Mouse (Mus musculus) cerebellum, postnatal 10 days (tissue): ENCODE measurements around the gene Ppard.
A peak's percentile ranks its signal among the peaks of the same experiment; 100 is the strongest.

Experiments used
- DNase-seq, 2 experiments: peaks; one replicate each; pipeline ENCODE4 v3.0.0; 2021; ENCODE audit warnings: mixed read lengths in 2 of 2

Gene Ppard

DNA sequence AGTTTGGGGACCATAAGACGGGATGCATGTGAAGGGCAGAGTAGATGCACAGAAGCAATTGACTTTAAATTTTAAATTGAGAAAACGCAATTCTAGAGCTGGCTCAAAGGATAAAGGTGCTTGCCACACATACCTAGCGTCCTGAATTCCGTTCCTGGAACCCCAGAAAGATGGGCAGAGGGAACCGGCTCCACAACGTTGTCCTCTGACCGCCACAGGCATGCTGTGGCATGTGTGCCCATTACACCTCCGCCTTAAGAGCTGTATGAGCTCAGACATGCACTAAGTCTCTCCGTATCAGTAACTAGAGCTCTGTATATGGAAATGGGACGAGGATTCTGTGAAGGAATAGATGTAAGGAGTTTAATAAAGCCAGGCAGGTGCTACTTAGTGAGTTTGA is 7.9 kb upstream of the Ppard start:
- no peak for DNase-seq

DNA sequence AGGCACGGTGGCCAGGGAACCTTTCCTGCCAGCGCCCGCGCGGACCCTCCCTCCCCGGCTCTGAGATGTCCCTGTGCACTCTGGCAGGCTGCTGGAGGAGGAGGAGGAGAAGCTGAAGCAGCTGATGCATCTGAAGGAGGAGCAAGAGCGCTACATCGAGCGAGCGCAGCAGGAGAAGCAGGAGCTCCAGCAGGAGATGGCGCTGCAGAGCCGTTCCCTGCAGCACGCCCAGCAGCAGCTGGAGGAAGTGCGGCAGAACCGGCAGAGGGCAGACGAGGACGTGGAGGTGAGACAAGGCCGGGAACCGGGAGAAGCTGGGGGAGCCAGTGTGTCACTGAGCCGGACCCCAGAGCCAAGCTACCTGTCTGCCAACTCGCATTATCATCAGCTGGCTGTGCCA is 6.5 kb upstream of the Ppard start:
- DNase-seq = peak; percentile 97

DNA sequence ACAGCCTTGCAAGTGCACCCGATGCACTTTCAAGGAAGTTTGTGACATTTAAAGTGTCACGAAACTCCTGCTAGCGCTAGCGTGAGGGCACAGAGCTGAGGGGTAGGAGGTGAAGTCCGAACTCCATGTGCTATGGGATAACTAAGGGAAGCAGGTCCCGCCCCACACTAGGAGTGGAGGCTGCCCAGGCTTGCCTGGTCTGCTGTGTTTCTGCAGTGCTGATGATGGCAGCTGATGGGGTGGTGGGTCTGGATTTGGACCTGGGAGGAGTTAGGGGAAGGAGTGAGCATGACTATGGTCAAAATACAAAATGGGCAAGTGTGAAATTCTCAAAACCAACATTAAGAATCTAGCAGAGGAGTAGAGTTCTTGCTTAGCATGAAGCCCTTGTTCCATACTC is 2.0 kb upstream of the Ppard start:
- DNase-seq = no peak

DNA sequence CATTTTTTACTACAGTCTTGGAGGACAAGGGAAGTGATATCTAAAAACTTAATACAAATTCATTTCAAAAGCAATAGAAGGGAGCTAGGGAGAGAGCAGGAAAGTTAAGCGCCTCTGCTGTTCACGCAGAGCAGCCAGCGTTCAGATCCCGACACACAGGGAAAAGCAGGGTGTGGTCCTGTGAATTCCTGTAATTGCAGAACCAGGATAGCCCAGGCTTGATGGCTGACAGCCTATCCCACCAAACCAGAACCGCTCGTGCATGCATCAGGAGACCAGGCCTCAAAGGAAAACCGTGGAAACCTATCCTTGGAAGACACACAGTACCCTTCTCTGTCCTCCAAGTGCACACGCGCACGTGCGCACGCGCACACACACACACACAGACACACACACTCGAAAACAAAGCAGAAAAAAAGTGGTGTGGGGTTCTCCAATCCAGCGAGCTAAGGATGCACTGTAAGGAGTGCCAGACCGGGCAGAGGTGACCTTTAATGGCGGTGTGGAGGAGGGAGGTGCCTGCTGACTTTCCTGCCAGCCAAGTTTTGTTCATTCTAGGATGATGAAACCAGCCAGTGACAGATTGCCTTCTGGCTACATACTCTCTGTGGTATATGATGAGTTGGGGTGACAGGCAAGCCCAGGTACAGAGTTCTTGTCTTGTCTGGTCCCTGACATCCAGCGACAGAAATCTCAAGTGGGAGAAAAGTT is 1.3 kb upstream of the Ppard start:
- DNase-seq = no peak

DNA sequence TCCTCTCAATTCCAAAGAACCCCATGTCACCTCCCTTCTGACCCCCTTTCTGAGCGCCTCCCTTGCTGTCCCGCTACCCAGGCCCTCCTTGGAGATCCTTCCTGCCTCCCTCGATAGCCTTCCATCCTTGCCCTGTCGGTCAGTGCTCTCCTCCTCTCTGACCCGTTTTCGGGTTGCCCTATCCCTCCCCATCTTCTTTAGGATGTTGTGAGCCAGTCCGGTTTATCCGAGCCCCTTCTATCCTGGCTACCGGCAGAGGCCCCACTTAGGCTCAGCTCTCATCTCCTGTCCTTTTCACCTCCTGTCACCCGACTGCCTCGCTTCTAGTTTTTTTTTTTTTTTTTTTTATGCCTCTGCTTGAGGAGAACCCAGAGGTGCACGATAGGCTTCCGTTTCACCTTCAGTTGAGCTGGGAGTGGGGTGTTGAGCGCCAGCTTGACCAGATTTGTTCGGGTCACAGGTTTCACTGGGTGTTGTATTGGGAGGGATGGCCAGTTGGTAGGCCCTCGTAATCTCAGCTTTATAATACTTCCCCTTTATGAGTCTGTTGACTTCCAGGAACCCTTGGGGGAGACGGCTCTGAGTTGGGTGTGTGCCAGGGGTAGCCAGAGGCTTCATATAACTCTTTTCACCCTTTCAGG is 711 bp downstream of the Ppard start:
- DNase-seq = peak; percentile 55 to 62

DNA sequence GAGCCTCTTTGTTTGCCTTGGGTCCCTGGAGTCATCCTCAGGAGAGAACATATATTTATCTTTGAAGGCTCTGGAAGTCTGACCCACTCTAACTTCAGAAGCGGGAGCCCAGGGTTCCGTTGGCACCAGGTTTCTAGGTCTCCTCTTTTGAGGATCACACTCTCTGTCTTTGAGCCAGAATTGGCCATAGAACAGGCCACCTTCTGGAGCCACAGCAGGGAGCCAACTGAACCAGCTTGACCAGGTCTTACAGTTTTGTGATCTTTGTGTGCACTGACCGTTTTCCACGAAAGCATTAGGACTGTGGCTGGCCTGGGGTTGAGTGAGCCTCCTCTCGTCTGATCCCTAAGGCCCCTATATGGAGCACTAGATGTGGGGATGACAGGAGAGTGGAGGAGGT is 2.1 kb downstream of the Ppard start:
- DNase-seq = peak; percentile 60 to 67

DNA sequence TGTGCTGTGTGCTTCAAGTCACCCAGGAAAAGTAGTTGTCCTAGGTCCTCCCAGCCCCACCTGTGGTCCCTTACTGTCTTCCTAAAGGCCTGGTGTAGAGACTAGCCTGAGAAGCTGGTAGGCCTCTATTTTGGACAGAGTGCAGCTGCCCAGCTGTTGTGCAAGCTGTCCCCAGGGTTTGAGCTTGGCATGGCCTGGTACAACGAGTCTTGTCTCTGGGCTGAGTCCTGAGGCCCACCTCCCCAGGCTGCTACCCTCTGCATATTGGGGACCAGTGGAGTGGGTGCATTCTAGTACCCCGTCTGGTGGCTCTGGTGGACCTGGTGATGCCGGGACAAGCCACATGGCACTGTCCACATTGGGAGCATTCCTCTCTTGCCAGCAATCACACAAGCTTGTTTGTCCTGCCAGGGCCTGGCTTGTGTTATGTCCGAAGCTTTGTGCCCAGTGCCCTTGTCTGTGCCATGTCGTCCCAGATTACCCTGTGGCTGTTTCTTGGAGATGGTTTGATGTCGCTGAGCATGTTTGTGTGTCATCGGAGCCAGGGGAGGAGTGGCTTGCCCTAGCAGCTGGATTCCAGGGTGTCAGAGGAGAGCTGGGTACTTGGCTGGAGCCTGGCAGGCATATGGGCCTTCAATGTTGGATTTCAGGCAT is 3.6 kb downstream of the Ppard start:
- DNase-seq = peak; percentile 59 to 68

DNA sequence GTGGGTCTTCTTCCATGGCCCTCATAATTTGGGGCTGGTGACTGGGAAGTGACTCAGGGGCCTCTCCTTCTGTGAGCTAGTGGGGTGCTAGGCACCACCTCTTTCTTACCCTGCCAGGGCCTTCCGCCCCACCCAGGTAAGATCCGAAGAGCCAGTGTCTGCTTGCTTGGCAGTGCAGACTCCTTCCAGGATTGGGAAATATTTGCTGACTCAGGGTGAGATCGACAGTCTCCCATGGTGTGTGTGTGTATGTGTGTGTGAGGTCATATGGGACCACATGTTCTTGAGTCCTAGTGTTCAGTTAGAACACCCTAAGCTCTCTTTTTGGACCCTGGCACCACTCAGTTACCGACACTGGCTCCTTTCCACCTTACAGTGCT is 4.1 kb downstream of the Ppard start:
- DNase-seq = no peak

DNA sequence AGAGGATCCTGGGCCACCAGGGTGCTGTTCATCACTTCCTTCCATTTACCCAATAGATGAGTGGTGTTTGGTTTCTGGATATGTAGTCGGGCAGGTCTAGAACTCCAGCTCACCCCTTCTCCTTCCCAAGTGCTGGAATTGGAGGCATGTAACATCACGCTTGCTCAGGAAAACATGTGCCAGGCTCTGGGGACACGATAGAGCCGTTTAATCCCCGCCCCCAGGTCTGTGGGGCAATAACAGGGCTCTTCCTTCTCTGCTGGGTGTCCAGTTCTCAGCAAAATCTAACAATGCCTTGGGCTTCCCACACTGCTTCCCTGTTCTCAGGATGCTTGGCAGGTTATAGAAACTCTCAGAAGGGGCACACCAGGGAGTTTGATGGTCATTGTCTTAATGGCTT is 4.9 kb downstream of the Ppard start:
- DNase-seq = no peak

DNA sequence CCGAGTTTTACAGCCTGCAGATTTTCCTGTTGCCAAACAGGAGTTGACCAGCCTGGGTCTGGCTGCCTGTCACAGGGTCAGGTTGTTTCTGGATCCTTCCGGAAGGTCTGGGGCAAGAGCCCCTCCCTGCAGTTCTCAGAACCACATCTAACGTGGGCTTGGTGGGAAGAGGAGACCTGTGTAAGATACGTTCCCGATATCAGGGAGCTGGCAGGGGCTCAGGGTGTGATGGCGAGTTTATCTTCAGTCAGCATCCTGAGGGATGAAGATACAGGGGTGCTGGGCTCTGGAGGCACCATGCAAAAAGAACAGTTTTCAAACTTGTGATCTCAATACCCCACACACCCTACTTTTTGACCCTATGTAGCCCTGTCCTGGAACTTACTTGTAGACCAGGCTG is 5.4 kb downstream of the Ppard start:
- DNase-seq = no peak

DNA sequence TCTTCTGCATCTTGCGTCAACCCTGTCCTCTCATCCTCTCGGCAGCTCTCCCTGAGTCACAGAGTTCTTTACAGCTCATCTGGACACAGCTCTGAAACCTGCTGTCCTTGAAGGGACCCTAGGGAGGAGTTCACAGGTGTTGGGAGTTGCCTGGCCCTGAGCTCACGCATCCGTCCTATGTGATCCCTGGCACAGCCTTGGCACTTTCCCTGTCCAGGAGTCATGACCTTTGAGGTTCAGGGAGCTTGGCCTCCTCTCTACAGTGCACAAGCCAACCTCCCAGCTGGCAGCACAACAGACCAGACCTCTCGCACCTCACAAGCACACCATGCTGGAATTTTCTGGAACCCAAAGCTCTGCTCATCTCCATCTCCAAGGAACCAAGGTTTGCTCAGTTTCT is 8.3 kb downstream of the Ppard start:
- DNase-seq = no peak

DNA sequence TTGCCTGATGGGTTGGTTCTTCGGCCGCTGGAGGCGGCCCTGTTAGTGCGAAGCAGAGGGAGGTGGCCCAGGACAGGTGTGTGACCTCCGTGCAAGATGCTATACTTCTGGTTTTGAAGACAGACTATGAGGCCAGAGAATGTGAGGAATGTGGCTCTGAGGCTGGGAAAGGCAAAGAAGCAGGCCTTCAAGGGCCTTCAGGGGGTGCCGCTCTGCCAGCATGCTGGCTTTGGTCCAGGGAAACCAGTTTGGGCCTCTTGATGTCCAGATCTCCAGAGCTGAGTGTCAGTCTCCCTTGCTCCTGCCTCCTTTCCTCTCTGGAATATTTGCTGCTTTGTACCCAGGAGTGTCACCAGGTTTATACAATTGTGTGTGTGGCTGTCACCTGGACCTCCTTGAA is 9.8 kb downstream of the Ppard start:
- no peak for DNase-seq

DNA sequence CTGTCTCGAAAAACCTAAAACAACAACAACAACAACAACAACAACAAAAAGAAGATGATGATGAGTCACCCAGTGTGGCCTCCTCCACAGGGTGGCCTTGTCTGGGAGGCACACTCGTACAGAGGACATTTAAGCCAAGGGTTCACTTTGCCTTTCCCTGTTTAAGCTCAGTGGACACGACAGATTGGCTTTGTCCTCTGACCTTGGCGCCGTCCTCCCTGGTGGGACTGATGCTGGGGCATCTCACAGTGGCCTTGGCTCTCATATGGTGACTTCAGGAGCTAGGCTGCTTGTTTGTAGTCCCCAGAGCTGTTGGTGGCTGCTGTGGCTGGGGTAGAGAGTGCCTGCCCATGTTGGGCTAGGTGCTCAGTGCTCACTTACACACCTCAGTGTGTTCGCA is 11.7 kb downstream of the Ppard start:
- no peak for DNase-seq

DNA sequence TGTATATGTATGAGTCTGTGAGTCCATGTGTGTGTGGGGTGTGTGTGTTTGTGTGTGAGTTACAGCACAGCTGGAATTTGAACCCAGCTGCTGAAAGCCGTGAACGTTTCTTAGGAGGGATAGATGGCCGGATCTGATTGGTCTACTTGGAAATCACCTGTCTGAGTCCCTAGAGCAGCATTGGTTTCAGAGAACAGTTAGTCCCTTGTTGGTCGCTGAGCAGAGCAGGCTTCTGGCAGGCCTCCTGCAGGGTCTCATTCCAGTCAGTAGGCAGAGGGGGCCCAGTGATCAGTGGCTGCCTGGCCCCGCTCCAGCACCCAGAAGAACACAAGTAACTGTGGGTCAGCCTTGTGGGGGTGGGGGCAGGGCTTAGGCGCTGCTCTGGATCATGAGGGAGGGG is 12.2 kb downstream of the Ppard start:
- peak; percentile 53 to 71 for DNase-seq

DNA sequence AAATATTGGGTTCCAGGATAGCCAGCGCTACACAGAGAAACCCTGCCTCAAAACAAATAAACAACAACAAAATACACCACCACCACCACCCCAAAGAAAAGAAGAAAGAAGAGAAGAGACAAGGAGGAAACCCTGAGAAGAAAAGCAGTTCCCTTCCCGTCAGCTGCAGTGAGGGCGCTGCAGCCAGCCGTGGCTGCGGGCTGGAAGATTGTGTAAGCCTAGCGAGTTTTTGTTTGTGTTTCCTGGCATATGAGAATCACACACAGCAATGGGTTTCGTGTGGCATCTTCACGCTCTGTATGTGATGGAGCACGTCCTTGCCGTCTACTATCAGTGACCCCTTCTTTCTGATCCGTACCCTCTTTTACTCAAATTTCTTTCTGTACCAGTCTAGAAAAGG is 14.1 kb downstream of the Ppard start:
- DNase-seq = no peak

DNA sequence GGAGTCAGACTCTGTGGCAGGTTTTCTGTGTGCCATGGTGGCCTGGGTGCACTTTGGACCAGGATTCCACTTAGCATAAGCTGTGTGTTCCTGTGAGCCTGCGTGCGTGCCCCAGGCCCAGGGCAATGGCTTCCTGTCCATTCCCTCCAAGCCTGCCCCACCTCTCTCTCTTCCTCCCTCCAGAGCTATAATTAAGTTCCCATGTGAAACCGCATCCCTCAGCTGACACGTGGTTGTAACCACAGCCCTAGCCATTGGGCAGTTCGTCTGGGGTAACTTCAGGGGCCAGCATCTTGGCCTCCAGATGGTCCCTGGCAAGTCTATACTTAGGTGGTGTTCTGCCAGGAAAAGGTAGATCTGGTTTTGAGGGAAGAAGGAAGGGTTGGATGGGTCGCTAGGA is 15.1 kb downstream of the Ppard start:
- no peak for DNase-seq

DNA sequence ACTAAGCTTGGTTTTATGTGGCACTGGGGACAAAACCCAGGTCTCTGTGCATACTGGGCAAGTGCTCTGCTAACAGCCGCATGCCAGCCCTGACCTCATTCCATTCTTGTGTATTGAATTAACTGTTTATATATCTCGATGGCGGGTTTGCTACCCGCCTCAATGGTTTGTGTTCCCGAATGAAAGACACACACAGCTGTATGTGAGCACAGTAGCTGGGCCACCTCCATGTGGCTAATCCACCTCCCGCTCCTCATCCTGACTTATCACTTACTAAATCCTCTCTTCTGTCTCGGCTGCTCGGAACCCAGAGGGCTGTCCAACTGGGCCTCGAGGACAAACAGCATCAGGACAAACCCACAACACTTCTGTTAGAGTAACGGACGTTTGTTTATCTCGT is 16.6 kb downstream of the Ppard start:
- DNase-seq = no peak

DNA sequence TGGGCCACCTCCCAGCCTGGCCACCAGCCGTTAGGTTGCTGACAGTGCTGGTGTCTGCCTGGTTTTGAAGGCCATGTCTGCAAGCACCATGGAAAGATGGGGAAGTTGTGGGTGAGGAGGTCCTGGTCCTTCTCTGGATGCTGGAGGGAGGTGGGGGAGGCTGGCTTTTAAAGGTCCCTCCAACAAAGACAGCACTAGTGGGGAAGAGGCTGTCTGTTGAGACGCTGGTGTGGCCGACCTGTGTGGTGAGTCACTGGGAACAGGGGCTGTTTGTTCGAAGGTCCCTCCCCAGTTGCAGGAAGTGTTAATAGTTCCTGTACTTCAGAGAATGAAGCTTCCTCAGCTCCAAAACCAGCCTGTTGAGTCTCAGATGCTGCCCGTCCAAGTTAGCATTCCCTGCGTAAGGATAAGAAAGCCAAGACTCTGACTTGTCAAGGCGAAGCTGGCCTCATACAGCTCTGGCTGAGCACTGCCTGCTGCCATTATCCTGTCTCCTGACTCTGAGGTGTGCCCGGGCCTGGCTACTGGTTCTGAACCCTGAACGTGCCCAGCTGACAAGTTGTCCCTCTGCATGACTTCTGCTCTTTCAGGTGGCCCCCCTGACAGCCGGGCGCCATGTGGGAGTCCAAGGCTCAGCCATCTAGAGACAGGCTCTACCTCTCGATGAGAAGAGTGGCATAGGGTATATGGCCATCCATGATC is 19.2 kb downstream of the Ppard start:
- DNase-seq = no peak

DNA sequence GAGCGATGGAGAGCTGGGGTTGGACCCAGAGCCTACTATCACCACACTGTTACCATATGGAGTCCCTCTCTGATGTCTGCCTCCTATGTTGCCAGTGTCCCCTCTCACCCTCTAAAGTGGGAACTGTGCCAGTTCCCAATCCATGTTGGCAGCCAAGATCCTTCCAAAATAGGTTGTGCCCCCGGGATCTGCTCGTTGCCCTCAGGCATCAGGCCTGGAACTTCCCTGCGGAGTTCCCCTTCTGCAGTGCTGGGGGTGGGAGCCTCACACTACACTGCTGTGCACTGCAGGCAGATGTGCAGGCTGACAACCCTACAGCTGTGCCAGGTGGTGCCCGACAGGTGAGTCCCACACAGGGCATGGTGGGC is 19.8 kb downstream of the Ppard start:
- DNase-seq = peak in 1 of 2 experiments; percentile 35

DNA sequence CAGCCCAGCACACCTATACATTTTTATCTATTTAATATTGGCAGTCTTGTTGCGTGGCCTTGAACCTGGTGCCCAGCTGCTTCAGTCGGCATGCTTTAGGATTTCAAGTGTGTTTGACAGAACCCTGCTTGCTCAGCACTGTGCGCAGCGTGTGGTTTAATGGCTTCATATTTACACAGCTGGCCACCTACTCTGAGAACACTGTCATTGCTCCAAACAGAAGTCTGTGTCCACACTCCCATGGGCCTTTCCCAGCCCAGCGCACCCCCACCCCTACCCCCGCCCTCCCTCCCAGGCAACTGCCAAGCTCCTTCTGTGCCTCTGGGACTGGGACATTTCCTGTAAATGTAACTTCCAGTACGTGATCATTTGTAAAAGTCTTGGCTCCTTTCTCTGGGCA is 20.7 kb downstream of the Ppard start:
- no peak for DNase-seq

DNA sequence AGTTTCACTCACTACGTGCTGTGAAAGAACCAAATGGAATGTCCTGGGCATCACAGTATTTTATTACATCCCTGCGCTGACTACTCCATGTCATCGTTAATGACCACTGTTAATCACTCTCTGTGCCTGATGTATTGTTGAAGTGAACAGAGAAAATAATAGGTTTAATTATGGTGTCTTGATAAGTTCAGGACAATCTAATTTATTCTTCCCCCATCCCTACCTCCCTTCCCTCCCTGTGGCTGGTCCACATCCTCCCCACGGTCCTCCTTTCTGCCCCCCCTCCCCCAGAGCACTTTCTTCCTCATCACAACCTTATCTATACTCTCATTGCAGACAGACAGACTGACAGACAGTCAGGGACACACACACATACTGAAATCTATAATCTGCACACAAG is 22.3 kb downstream of the Ppard start:
- DNase-seq = no peak

DNA sequence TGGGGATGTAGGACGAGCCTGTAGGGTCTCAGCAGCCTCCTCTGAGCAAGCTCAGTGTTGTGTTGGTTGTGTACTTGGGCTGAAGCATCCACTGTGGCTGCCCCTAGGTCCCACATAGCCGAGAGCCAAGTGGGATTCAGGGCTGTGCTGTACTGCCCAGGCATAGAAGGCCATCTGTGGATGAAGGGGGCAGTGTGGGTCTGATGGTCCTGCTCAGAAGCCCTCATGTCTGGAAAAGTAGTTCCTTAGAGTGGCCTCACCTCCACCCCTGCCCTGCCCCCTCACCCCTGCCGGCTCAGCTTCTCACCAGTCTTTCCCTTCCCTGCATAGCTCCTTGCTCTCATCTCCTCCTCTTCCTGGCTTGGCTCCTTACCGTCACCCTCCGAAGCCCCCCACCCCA is 23.2 kb downstream of the Ppard start:
- no peak for DNase-seq

DNA sequence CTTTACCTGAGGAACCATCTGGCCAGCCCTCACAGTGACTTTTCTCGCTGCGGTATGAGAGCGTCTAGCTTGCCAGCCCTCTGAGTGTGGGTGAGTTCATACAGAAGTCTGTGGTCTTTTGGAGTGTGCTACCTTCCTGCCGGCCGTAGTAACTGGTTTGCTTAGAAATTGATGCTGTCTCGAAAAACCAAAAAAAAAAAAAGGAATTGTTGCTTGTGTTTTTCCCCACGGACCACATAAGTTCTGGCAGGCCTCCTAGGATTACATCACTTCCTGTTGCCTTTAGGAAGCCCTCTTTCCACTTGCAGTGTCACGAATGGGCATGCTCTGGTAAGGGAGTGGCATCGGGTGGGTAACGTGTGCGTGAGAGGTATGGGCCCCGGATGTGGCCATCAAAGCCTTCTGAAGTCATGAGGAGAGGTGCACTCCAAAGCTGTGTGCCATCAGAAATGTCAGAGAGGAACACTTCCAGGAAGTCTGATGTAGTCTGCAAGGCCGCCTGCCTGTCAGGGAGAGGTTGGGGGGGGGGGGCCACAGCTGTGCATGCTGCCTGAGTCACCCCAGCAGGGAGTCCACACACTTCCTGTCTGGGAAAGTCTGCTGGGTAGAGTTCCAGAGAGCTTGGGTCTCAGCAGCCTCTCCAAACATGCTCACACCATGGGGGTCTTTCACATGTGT is 24.3 kb downstream of the Ppard start:
- no peak for DNase-seq
